Mouse (Mus musculus) embryonic facial prominence, embryonic 14.5 days (tissue): ENCODE measurements around the gene Slc4a10. TPM values are rescaled to one million over a fixed set of nuclear protein-coding genes. Genes with fewer than 3 reads are reported as not detected.
A peak's percentile ranks its signal among the peaks of the same experiment; 100 is the strongest.

Experiments
- ATAC-seq: fragments of 200-750 bp; cut with Nextera tagmentation; 2 replicates; pipeline ENCODE4 v1.8.0; 2017; ENCODE audit warnings: low read depth, moderate number of reproducible peaks, moderate TSS enrichment
- DNase-seq: peaks from one replicate; pipeline ENCODE4 v3.0.0-alpha.2; 2015; ENCODE audit warnings: low spot score
- H3K27ac ChIP-seq: fragments of 300-500 bp; sonication (generic); replicated peaks from 2 replicates; pipeline ENCODE4 v1.5.1; 2014; ENCODE audit warnings: low read depth, mild to moderate bottlenecking, low read length, moderate library complexity
- H3K27me3 ChIP-seq: fragments of 300-500 bp; sonication (generic); replicated peaks from 2 replicates; pipeline ENCODE4 v1.6.1; 2014; ENCODE audit warnings: low read length; ENCODE audit not compliant: control insufficient read depth, insufficient read depth
- H3K36me3 ChIP-seq: fragments of 300-500 bp; sonication (generic); 2 replicates; pipeline ENCODE4 v1.6.1; 2014; ENCODE audit warnings: low read length, mixed read lengths; ENCODE audit not compliant: control insufficient read depth, insufficient read depth
- H3K4me1 ChIP-seq: fragments of 300-500 bp; sonication (generic); 2 replicates; pipeline ENCODE4 v1.6.1; 2014; ENCODE audit warnings: antibody characterized with exemption, low read length; ENCODE audit not compliant: control insufficient read depth, insufficient read depth
- H3K4me2 ChIP-seq: fragments of 300-500 bp; sonication (generic); 2 replicates; pipeline ENCODE4 v1.6.1; 2014; ENCODE audit warnings: low read depth, mild to moderate bottlenecking, low read length, moderate library complexity, mixed read lengths
- H3K4me3 ChIP-seq: fragments of 300-500 bp; sonication (generic); 2 replicates; pipeline ENCODE4 v1.5.1; 2014; ENCODE audit warnings: low read depth, mild to moderate bottlenecking, low read length
- H3K9ac ChIP-seq: fragments of 300-500 bp; sonication (generic); 2 replicates; pipeline ENCODE4 v1.6.1; 2014; ENCODE audit warnings: low read depth, mild to moderate bottlenecking, low read length, moderate library complexity, mixed read lengths
- H3K9me3 ChIP-seq: fragments of 300-500 bp; sonication (generic); 2 replicates; pipeline ENCODE4 v1.6.1; 2016; ENCODE audit warnings: low read length; ENCODE audit not compliant: control insufficient read depth
- WGBS: fragments of 180-500 bp; shearing (Covaris S2); extraction: QIAGEN DNeasy Blood & Tissue Kit; methylation state at CpG from one replicate; pipeline ENCODE4 v1.1.7; 2014; 5-methylcytosine and 5-hydroxymethylcytosine counted together
- polyA plus RNA-seq: library from polyadenylated mRNA; unstranded; fragments of >200 nt; fragmentation: Nextera tagmentation; extraction: Ambion mirVana; gene quantifications from 2 replicates; pipeline ENCODE4 v1.2.1, GENCODE M21; 2014

Slc4a10 gene
- polyA plus RNA-seq, 1 experiment from 2014 or later, result 1.7 TPM

DNA sequence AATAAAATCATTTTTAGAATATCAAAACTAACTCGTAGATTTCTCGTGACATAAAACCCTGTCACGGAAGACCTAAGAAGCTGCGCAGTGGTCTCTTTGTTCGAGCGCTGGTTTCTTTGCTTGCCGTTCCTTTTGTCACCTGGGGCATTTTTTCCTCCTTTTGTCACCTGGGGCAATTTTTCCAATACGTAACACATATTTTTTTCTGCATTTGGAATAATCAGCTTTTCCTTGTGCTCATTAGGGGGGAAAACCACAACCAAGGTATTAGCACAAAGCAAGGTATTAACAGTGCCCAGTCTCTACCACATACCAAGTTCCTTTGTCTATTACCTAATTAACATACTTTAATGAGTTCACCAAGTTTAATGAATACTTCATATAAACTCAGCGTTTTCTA is 42.9 kb downstream of the Slc4a10 start:
- Histone ChIP-seq H3K27ac (no peak overlapping the region), H3K4me1 (no peaks in the 10 kb centered on the region), H3K9me3 (no peaks in the 10 kb centered on the region), H3K27me3 (no peaks in the 10 kb centered on the region), H3K36me3 (no peaks in the 10 kb centered on the region), H3K4me3 (no peak overlapping the region), H3K4me2 (no peak overlapping the region), H3K9ac (no peak overlapping the region)
- WGBS, result 75% methylated on average over 9 of the region's 9 CpGs
- no peak for DNase-seq
- no peak for ATAC-seq

DNA sequence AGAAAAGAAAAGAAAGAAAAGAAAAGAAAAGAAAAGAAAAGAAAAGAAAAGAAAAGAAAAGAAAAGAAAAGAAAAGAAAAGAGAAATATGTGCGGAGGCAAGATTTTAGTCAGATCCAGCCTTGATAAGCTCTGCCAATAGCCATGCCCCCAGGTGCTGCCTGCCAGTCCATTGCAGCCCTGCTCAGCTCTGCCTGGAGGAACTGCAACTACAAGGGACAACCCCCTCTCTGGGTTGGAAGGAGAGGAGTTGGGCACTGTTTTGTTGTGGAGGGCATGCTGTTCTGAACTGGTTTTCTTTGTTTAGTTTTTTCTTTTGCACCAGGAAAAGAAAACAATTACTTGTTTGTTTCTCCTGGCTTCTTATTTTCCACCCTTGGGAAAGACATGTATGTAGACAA is 54.3 kb downstream of the Slc4a10 start:
- ATAC-seq (no peak), DNase-seq (no peak)
- 93% methylated on average over 1 of the region's 1 CpGs for WGBS
- no peaks in the 10 kb centered on the region for H3K4me1 ChIP-seq
- H3K9ac ChIP-seq, result no peak overlapping the region
- no peaks in the 10 kb centered on the region for H3K27me3 ChIP-seq
- H3K9me3 ChIP-seq, result no peaks in the 10 kb centered on the region
- no peak overlapping the region for H3K4me2 ChIP-seq
- H3K36me3 ChIP-seq, result no peaks in the 10 kb centered on the region
- no peak overlapping the region for H3K4me3 ChIP-seq
- no peak overlapping the region for H3K27ac ChIP-seq

GRCm38 (mm10) chr2:62115346-62115745 is 69.1 kb downstream of the Slc4a10 start:
- no peak for DNase-seq
- Histone ChIP-seq H3K4me2 (no peak overlapping the region), H3K9ac (no peak overlapping the region), H3K36me3 (no peaks in the 10 kb centered on the region), H3K9me3 (no peaks in the 10 kb centered on the region), H3K4me3 (no peak overlapping the region), H3K27me3 (no peaks in the 10 kb centered on the region), H3K27ac (no peak overlapping the region), H3K4me1 (no peaks in the 10 kb centered on the region)
- no peak for ATAC-seq
- WGBS, result 86% methylated on average over 4 of the region's 4 CpGs

DNA sequence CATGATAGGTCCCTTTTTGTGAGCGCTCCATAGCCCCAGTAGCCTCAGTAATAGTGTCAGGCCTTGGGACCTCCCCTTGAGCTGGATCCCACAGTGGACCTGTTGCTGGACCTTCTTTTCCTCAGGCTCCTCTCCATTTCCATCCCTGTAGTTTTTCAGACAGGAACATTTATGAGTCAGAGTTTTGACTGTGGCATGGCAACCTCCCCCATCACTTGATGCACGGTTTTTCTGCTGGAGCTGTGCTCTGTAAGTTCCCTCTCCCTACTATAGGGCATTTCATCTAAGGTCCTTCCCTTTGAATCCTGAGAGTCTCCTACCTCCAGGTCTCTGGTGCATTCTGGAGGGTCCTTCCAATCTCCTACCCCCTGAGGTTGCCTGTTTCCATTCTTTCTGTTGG is 83.7 kb downstream of the Slc4a10 start:
- Histone ChIP-seq H3K9ac (no peak overlapping the region), H3K4me2 (no peak overlapping the region), H3K4me1 (no peaks in the 10 kb centered on the region), H3K36me3 (no peaks in the 10 kb centered on the region), H3K4me3 (no peak overlapping the region), H3K9me3 (no peaks in the 10 kb centered on the region), H3K27ac (no peak overlapping the region), H3K27me3 (no peaks in the 10 kb centered on the region)
- WGBS, result 89% methylated on average over 2 of the region's 2 CpGs
- ATAC-seq, result no peak
- no peak for DNase-seq

DNA sequence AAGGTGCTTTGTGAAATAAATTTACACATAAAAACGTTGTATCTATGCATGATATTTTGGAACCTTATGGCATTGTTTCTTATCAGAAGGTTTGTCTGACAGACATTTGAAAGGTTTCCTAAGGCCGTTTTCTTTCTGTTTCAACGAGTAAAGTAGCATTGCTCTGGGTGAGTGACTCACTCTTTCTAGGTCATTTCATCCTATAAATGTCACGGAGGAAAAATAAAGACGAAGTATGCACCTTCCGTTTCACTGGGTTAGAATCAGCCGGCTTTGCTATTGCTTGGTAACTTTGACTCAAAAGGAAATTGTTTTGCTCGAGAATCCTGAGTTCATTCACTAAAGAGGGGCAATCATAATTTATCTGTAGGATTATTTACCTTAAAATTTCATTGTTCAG is 88.6 kb downstream of the Slc4a10 start:
- H3K27ac ChIP-seq, result no peak overlapping the region
- no peak for DNase-seq
- no peak for ATAC-seq
- no peaks in the 10 kb centered on the region for H3K27me3 ChIP-seq
- no peaks in the 10 kb centered on the region for H3K4me1 ChIP-seq
- H3K4me3 ChIP-seq, result no peak overlapping the region
- no peaks in the 10 kb centered on the region for H3K36me3 ChIP-seq
- 56% methylated on average over 8 of the region's 8 CpGs for WGBS
- H3K4me2 ChIP-seq, result no peak overlapping the region
- H3K9ac ChIP-seq, result no peak overlapping the region
- H3K9me3 ChIP-seq, result no peaks in the 10 kb centered on the region

GRCm38 (mm10) chr2:62147636-62148035 is 101.4 kb downstream of the Slc4a10 start:
- Histone ChIP-seq H3K9ac (no peak overlapping the region), H3K27me3 (no peaks in the 10 kb centered on the region), H3K4me1 (no peaks in the 10 kb centered on the region), H3K4me3 (no peak overlapping the region), H3K4me2 (no peak overlapping the region), H3K9me3 (no peaks in the 10 kb centered on the region), H3K36me3 (no peaks in the 10 kb centered on the region), H3K27ac (no peak overlapping the region)
- DNase-seq (no peak), ATAC-seq (no peak)
- WGBS, result 63% methylated on average over 3 of the region's 3 CpGs

GRCm38 (mm10) chr2:62149421-62149820 is 103.2 kb downstream of the Slc4a10 start:
- no peak for ATAC-seq
- Histone ChIP-seq H3K9ac (no peak overlapping the region), H3K4me2 (no peak overlapping the region), H3K27me3 (no peaks in the 10 kb centered on the region), H3K9me3 (no peaks in the 10 kb centered on the region), H3K27ac (no peak overlapping the region), H3K4me3 (no peak overlapping the region), H3K4me1 (no peaks in the 10 kb centered on the region), H3K36me3 (no peaks in the 10 kb centered on the region)
- DNase-seq, result peak; percentile 11

GRCm38 (mm10) chr2:62150830-62151229 is 104.6 kb downstream of the Slc4a10 start:
- DNase-seq (peak; percentile 23), ATAC-seq (no peak)
- Histone ChIP-seq H3K36me3 (no peaks in the 10 kb centered on the region), H3K9me3 (no peaks in the 10 kb centered on the region), H3K27me3 (no peaks in the 10 kb centered on the region), H3K27ac (no peak overlapping the region), H3K4me2 (no peak overlapping the region), H3K4me3 (no peak overlapping the region), H3K9ac (no peak overlapping the region), H3K4me1 (no peaks in the 10 kb centered on the region)
- 69% methylated on average over 1 of the region's 1 CpGs for WGBS

- Histone ChIP-seq H3K36me3 (no peaks in the 10 kb centered on the region), H3K9ac (no peak overlapping the region), H3K27ac (no peak overlapping the region), H3K27me3 (no peaks in the 10 kb centered on the region), H3K4me1 (no peaks in the 10 kb centered on the region), H3K4me2 (no peak overlapping the region), H3K4me3 (no peak overlapping the region), H3K9me3 (no peaks in the 10 kb centered on the region)
- ATAC-seq, result no peak
- no peak for DNase-seq
Measured at GRCm38 (mm10) chr2:62210109-62210508, 163.8 kb downstream of the Slc4a10 start.
